Mouse (Mus musculus): ENCODE measurements around the gene Zfp523.
"Not testable (repeated sequence)": the region's sequence is repeated elsewhere in the genome, so short reads cannot be mapped to it uniquely, and the experiment has no call there.

Gene Zfp523

DNA sequence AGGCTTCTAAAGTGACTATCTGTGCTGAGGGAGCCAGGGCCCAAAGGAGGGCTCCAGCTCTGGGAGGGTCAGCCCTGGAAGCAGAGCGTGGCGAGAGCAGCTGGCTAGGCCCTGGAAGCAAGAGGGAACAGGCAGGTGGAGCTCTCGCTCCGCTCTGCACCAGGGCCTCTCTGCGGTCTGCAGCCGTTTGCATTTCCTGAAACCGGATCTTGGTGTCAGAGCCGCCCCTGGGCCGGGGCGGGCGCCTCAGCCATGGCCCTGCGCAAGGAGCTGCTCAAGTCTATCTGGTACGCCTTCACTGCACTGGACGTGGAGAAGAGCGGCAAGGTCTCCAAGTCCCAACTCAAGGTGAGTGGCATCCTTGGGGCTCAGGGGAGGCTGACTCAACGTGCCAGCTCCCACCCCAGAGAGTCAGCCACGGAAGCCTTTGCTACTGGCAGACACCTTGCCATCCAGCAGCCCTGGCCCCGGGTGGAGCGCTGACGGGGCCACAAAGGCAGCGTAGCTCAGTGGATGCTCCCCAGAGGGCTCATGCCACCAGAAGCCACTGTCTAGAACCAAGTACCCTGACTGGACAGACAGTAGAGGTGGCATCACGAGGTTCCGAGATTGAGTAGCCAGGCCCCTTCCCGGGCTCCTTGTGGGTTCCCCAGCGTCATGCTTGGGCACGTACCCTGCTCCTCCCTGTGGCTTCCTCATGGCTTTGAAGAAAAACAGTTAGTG is 30.8 kb downstream of the Zfp523 start, which contains the start of gene Def6:
Gene Def6 (plus strand): TSS at position 188 of the 723 bp plus-strand sequence.
- in situ Hi-C loops (cut with MboI, MseI) = loop anchor here in 1 of 2 experiments (10.0 kb wide), 1 partner anchor 487 kb away; the partner anchor contains the start of genes Mapk14 and Slc26a8

DNA sequence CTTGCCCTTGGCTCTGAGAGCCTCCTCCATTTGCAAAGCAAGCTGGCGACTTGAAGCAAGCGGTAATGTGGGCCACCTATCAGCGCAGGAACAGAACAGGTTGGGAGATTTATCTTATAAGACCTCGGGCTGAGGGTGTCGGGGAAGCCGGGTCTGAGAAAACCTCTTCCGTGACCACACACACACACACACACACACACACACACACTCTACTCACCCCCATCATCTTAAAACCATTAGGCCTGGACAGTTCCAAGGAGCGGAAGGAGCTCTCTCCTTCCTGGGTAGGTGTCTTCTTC is 31.3 kb downstream of the Zfp523 start:
- in situ Hi-C loops (cut with MboI, MseI) = loop anchor here in 1 of 2 experiments (10.0 kb wide), 1 partner anchor 487 kb away; the partner anchor contains the start of genes Mapk14 and Slc26a8

DNA sequence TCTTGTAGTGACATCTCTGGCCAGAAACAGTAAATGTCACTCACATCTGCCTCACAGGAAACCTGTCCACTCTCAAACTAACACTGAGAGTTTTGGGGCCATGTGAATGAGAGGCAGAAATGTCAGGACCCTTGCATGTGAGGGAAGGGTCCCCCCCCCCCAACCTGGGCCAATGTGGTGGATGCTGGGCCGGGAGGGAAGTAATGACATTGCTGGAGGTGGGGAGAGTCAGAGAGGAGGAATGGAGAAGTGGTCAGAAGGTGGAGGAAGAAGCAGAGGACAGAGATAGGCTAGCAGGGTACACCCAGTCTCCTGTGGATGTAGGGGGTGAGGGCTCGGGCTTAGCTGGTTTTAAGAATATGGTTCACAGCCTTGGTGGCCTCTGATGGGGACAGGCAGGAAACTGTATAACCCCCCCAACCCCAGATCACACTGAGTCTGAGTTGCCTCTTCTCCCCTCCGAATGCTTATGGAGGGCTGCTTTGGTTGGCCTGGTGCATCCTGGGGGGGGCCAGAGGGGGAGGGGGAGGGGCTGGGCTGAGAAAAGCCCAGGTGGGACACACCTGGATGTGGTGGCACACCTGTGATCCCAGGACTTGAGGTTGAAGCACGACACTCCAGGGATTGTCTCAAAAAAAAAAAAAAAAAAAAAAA is 32.7 kb downstream of the Zfp523 start:
- in situ Hi-C loops (cut with MboI, MseI) = loop anchor here in 1 of 2 experiments (10.0 kb wide), 2 partner anchors 485 to 1455 kb away; partner anchors contain the start of genes Cmtr1, Mapk14 and Slc26a8

DNA sequence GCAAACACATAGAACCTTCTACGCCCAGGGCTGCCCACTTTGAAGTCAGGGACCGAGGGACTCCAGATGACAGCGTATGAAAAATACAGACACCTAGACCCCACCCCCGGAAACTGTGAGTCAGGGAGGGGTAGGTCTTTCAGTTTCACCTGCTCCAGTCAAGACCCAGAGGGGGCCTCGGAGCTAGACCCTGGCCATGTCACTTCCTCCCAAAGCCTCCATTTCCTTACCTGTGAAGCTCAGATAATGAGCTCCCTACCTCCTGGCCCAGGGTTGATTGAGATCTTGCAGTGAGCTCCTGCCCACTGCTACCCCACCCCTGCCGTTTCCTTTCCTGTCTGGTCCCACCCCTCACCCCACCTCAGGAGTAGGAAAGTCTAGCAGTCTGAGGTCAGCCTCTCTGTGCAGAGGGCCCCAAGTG is 35.0 kb downstream of the Zfp523 start:
- in situ Hi-C loops (cut with MboI, MseI) = loop anchor here in 1 of 2 experiments (10.0 kb wide), 1 partner anchor 1453 kb away; the partner anchor contains the start of gene Cmtr1

DNA sequence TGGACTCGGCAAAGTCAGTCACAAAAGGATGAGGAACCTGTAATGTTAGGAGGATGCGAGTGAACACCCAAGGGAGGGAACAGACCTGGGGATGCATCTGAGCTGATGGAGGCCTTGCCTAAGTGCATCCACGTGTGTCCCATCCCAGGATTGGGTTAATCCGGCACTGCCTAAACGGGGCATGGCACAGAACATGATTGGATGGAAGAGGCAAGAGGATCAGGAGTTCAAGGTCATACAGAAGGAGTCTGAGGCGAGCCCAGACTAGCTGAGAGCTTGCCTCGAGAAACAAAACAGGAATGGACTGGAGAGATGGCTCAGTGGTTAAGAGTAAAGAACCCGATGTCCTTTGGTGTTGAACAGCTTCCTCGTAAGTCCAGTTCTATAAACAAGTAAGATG is 35.5 kb downstream of the Zfp523 start:
- in situ Hi-C loops (cut with MboI, MseI) = loop anchor here in 1 of 2 experiments (10.0 kb wide), 1 partner anchor 1452 kb away; the partner anchor contains the start of gene Cmtr1

- in situ Hi-C loops (cut with MboI, MseI) = loop anchor here in 1 of 2 experiments (10.0 kb wide), 1 partner anchor 1452 kb away; the partner anchor contains the start of gene Cmtr1
Observed at GRCm38 (mm10) chr17:28213236-28213635, 36.3 kb downstream of the Zfp523 start.

- in situ Hi-C loops (cut with MboI, MseI) = loop anchor here in 1 of 2 experiments (10.0 kb wide), 1 partner anchor 1448 kb away; the partner anchor contains the start of gene Cmtr1
Observed at GRCm38 (mm10) chr17:28216791-28217190, 39.9 kb downstream of the Zfp523 start.

- in situ Hi-C loops (cut with MboI, MseI) = loop anchor here in 1 of 2 experiments (10.0 kb wide), 1 partner anchor 1447 kb away; the partner anchor contains the start of gene Cmtr1
Observed at GRCm38 (mm10) chr17:28217721-28218649, 41.1 kb downstream of the Zfp523 start.

DNA sequence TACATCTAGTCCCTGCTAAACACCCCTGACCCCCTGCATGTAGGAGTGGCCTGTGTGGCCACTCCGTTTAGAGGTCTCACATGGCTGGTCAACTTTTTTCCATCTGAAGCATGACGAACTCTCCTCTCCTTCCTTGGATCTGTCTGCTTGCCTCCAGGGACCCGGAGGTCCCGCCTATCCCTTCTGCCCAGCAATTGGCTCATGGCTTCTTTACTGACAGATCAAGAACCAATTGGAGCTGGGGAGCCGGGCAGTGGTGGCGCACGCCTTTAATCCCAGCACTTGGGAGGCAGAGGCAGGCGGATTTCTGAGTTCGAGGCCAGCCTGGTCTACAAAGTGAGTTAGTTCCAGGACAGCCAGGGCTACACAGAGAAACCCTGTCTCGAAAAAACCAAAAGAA is 45.5 kb downstream of the Zfp523 start:
- in situ Hi-C loops (cut with MboI, MseI) = not testable (repeated sequence)

GRCm38 (mm10) chr17:28223561-28224391 is 46.8 kb downstream of the Zfp523 start:
- in situ Hi-C loops (cut with MboI, MseI) = no loop called here

GRCm38 (mm10) chr17:28224615-28225014 is 47.7 kb downstream of the Zfp523 start:
- in situ Hi-C loops (cut with MboI, MseI) = loop anchor here (5.0 kb wide), 3 partner anchors 38 to 298 kb away; no protein-coding TSS in a partner anchor

- in situ Hi-C loops (cut with MboI, MseI) = loop anchor here (5.0 kb wide), 3 partner anchors 36 to 296 kb away; no protein-coding TSS in a partner anchor
Observed at GRCm38 (mm10) chr17:28226014-28226413, 49.1 kb downstream of the Zfp523 start.

GRCm38 (mm10) chr17:28230486-28230885 is 53.6 kb downstream of the Zfp523 start:
- in situ Hi-C loops (cut with MboI, MseI) = no loop called here

GRCm38 (mm10) chr17:28231026-28231736 is 54.3 kb downstream of the Zfp523 start:
- in situ Hi-C loops (cut with MboI, MseI) = no loop called here

DNA sequence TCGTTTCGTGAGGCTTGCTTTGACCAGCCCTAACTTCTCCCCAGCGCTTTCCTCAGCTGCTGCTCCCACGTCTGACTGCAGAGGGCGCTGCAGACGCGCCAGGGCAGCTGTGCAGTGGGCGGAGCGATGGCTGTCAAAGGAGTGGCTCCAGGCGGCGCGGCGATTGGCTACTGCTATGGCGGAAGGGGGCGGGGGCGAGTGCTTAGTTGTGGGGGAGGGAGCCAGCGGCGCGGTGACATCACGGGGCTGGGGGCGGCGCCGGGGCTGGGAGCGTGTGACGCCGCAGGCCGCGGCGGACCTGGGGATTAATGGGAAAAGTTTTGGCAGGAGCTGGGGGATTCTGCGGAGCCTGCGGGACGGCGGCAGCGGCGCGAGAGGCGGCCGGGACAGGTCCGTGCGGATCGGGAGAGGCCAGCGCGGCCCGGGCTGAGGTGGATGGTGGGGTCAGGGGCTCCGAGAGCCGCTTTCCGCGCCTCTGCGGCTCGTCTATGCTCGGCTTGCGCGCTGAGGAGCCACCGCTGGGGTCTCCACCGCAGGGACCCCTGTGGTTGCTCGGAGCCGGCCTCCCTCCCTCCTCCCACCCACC is 55.6 kb downstream of the Zfp523 start, which contains the start of gene Ppard:
Gene Ppard (plus strand): TSS at position 226 of the 586 bp plus-strand sequence.
- in situ Hi-C loops (cut with MboI, MseI) = no loop called here

GRCm38 (mm10) chr17:28233091-28233731 is 56.3 kb downstream of the Zfp523 start:
- in situ Hi-C loops (cut with MboI, MseI) = no loop called here

DNA sequence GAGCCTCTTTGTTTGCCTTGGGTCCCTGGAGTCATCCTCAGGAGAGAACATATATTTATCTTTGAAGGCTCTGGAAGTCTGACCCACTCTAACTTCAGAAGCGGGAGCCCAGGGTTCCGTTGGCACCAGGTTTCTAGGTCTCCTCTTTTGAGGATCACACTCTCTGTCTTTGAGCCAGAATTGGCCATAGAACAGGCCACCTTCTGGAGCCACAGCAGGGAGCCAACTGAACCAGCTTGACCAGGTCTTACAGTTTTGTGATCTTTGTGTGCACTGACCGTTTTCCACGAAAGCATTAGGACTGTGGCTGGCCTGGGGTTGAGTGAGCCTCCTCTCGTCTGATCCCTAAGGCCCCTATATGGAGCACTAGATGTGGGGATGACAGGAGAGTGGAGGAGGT is 57.7 kb downstream of the Zfp523 start:
- in situ Hi-C loops (cut with MboI, MseI) = no loop called here

DNA sequence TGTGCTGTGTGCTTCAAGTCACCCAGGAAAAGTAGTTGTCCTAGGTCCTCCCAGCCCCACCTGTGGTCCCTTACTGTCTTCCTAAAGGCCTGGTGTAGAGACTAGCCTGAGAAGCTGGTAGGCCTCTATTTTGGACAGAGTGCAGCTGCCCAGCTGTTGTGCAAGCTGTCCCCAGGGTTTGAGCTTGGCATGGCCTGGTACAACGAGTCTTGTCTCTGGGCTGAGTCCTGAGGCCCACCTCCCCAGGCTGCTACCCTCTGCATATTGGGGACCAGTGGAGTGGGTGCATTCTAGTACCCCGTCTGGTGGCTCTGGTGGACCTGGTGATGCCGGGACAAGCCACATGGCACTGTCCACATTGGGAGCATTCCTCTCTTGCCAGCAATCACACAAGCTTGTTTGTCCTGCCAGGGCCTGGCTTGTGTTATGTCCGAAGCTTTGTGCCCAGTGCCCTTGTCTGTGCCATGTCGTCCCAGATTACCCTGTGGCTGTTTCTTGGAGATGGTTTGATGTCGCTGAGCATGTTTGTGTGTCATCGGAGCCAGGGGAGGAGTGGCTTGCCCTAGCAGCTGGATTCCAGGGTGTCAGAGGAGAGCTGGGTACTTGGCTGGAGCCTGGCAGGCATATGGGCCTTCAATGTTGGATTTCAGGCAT is 59.2 kb downstream of the Zfp523 start:
- in situ Hi-C loops (cut with MboI, MseI) = no loop called here

Data from T-helper 17 cell (primary cell).